Mouse (Mus musculus): ENCODE results near the gene Ppp4r1.

Ppp4r1 gene

DNA sequence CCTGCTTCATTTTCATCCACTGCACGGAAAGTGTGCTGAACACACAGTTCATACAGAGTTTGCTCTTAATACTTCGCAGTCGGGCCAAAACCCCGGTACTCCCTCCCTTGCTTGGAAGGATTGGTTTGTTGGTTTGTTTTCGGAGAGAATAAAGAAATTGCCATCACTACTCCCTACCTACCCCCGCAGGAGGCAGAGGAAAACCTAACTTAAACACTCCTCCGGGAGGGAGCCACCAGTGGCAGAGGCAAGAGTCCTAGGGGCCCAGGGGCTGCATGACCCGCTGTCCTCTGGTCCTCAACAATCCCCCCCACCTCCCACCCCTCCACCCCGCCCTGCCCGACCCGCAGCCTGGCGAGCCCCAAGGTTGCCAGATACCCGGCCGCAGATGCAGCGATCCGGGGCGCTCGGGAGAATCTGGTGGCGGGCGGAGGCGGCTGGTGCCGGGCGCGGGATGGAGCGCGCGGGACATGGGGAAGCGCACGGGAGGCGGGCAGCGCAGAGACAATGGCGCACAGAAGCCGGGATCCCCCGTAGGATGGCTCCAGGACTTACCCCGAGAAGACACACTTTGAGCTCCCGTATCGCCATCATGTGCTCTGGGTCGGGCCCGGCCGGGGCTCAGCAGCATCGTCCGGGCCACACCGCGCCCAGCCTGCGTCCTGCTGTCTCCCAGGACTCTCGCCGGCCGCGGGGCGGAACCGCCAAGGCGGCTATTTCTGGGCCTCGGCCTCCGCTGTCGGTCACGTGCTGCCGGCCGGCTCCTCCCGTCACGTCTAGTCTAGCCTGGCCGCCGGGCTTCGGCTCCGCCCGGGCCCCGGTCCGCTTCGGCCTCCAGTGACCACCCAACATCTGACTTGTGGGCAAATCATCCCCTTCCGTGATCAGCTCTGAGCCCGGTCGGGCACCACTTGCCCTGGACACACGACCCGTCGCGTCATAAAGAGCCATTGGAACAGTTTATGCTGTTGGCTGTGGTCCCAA lies 10.1 kb upstream of the Ppp4r1 start, which contains the start of gene Rab31:
Rab31 (minus strand) TSS at position 802 of the 984 bp plus-strand sequence.
- peak; percentile 74 for DNase-seq (ENCODE audit: low spot score)

- DNase-seq (ENCODE audit: low spot score) = no peak
Observed at GRCm38 (mm10) chr17:65773617-65774016, 8.8 kb upstream of the Ppp4r1 start.

GRCm38 (mm10) chr17:65774439-65774838 lies 7.9 kb upstream of the Ppp4r1 start:
- DNase-seq (ENCODE audit: low spot score) = no peak

DNA sequence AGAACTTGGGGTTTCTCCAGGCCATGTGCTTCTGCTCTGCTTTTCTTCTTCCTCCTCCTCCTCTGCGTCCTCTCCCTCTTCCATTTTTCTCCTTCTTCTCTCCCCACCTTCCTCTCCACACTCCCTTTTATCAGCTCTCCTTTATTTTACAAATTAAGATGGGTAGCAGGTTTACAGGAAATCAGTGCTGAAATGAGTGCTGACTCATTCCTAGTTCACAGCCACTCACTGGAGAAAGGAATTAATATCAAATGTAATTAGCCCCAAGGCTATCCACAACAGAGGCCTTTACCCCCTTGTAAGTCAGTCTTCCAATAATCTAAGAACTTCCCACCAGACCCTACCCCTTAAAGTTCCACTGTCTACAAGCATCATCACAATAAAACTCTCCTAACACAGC lies 6.1 kb upstream of the Ppp4r1 start:
- DNase-seq (ENCODE audit: low spot score) = no peak

GRCm38 (mm10) chr17:65777461-65777860 lies 4.9 kb upstream of the Ppp4r1 start:
- DNase-seq (ENCODE audit: low spot score) = no peak

DNA sequence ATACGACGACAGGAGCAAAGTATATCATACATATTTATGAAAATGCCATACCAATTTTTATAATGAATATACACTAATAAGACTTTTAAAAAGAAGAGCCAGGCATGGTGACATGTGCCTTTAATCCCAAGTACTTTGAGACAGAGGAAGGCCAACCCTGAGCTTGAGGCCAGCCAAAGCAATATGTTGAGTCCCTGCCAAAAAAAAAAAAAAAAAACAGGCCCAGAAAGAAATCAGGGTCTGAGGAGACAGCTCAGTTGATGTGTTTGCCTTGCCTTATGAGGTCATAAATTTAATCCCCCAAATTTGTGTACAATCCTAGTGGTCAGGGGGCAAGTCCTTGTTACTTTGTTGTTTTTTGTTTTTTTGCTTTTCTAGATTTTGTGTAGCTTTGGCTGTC lies 1.4 kb upstream of the Ppp4r1 start:
- peak; percentile 53 for DNase-seq (ENCODE audit: low spot score)

GRCm38 (mm10) chr17:65783182-65784161 lies 1.1 kb downstream of the Ppp4r1 start:
- DNase-seq (ENCODE audit: low spot score) = peak; percentile 49

GRCm38 (mm10) chr17:65784610-65785140 lies 2.3 kb downstream of the Ppp4r1 start:
- peak; percentile 47 for DNase-seq (ENCODE audit: low spot score)

- DNase-seq (ENCODE audit: low spot score) = no peak
Observed at GRCm38 (mm10) chr17:65785707-65786106, 3.3 kb downstream of the Ppp4r1 start.

GRCm38 (mm10) chr17:65786225-65786624 lies 3.9 kb downstream of the Ppp4r1 start:
- DNase-seq (ENCODE audit: low spot score) = no peak

- DNase-seq (ENCODE audit: low spot score) = no peak
Observed at GRCm38 (mm10) chr17:65787261-65787660, 4.9 kb downstream of the Ppp4r1 start.

- DNase-seq (ENCODE audit: low spot score) = peak; percentile 62
Observed at GRCm38 (mm10) chr17:65788542-65789291, 6.3 kb downstream of the Ppp4r1 start.

GRCm38 (mm10) chr17:65789576-65789975 lies 7.2 kb downstream of the Ppp4r1 start:
- no peak for DNase-seq (ENCODE audit: low spot score)

DNA sequence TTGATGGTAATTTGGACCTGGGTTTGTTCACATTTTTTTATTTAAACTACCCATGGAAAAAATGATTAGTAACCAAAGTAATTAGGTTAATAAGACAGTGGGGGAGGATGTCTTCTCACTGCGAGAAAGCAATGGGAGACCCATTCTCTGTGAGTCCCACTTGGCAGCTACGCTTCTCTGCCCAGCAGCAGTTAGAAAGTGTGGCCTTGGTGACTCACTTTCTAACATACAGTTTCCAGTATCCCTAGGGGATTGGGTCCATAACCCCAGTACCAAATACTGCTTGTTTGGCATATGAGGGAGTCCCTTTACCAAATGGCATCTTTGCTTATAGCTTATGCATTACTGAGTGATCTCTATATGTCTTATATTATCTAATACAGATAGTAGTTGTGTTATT lies 8.8 kb downstream of the Ppp4r1 start:
- DNase-seq (ENCODE audit: low spot score) = no peak

DNA sequence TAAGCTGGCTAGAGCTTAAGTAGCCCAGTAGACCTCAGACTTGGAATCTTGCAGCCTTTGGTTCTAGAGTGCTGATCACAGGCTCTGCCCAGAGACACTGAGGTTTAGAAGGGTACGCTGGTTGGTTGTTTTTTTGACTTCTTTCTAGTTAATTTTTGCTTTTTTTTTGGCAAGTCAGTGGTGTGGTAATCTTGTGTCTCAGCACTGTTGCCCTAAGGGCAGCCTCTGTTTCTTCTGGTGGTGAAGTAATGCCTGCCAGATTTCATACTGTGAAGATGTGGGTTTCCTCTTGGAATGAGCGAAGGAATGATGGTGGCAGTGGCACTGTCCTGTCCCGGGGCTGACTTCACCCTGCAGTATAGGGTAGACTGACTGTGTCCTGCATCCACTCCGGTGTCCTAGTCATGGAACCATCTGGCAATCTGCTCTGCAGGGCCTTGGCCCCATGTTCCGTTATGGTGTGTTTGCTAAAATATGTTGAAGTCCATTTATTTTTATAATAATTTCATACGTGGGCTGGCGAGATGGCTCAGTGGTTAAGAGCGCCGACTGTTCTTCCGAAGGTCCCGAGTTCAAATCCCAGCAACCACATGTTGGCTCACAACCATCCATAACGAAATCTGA lies 11.0 kb downstream of the Ppp4r1 start:
- DNase-seq (ENCODE audit: low spot score) = no peak

DNA sequence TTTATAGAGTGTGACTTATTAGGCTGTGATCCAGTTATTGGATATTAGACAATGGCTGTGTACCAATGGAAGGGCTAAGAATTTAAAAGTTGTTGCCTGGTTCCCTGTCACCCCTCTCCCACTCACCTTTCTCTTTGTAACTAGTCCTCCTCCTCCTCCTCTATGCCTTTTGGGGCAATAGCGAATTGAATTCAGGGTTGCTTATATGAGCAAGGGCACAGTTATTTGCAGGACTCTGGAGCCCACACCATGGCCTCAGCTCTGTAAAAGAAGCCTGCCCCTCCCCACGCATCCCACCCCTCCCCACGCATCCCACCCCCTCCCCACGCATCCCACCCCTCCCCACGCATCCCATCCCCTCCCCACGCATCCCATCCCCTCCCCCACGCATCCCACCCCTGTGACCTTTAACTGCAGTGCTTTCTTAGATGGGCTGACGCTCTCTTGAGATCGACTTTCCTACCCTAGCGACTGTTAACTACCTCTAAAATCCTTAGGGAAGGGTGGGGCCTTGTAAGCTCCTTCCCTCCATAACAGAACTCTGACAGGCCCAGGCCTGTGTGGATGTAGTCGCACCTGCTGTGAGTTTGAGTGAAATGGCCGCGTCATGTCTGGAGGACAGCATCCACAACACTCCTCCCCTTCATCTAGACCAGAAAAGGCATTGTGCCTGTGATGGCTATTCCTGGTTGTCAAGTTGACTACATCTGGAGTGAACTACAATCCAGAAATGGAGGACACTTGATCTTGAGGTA lies 11.9 kb downstream of the Ppp4r1 start:
- no peak for DNase-seq (ENCODE audit: low spot score)

- no peak for DNase-seq (ENCODE audit: low spot score)
Observed at GRCm38 (mm10) chr17:65796056-65796455, 13.7 kb downstream of the Ppp4r1 start.

- DNase-seq (ENCODE audit: low spot score) = no peak
Observed at GRCm38 (mm10) chr17:65798446-65798845, 16.1 kb downstream of the Ppp4r1 start.

DNA sequence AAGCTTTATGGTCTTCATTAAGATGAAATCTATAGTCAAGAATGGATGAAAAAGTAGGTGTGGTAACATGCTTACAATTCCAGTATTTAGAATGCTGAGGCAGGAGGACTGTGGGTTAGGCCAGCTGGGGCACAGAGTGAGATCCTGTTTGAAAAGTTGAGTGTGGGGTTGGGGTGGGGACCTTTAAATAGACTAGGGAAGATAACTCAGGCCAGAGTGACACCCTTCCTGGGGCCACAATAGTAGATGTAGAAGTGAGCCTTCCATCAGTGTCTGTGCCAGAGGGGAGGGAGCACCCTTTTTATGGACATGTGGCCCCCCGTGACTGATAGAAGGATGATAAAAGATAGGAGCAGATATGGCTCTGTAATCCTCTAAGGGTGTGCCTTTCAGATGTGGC lies 17.0 kb downstream of the Ppp4r1 start:
- DNase-seq (ENCODE audit: low spot score) = no peak

- DNase-seq (ENCODE audit: low spot score) = no peak
Observed at GRCm38 (mm10) chr17:65800451-65800850, 18.1 kb downstream of the Ppp4r1 start.

Measured in adipocyte (in vitro differentiated cells).